Mouse (Mus musculus) MEL (cell line): ENCODE measurements around the gene Stac2.

ENCODE experiments used
- CHD2 ChIP-seq: IDR thresholded peaks from 2 replicates; pipeline ENCODE4 v1.6.1; 2011; ENCODE audit warnings: low read length, improper control_type of control experiment
- CTCF ChIP-seq, 3 experiments: IDR thresholded peaks in 2 of 3; conservative IDR thresholded peaks in 1 of 3; 2 replicates each; pipeline ENCODE4 v1.5.1; 2011 to 2012; ENCODE audit warnings: low read length in 3 of 3, low read depth in 2 of 3, mild to moderate bottlenecking in 2 of 3, improper control_type of control experiment in 1 of 3, inconsistent platforms in 1 of 3, mixed read lengths in 1 of 3, moderate library complexity in 1 of 3; ENCODE audit not compliant: control insufficient read depth in 1 of 3, insufficient read depth in 1 of 3, poor library complexity in 1 of 3, severe bottlenecking in 1 of 3
- MAZ ChIP-seq: IDR thresholded peaks from 2 replicates; pipeline ENCODE4 v1.6.1; 2012; ENCODE audit warnings: low read depth, mild to moderate bottlenecking, inconsistent platforms, low read length, improper control_type of control experiment
- POLR2A ChIP-seq, 2 experiments: IDR thresholded peaks; 2 replicates each; pipeline ENCODE4 v1.6.1; 2011 to 2012; ENCODE audit warnings: low read length in 2 of 2, mild to moderate bottlenecking in 2 of 2, control low read depth in 1 of 2, improper control_type of control experiment in 1 of 2, low read depth in 1 of 2, moderate library complexity in 1 of 2; ENCODE audit not compliant: control insufficient read depth in 1 of 2, insufficient read depth in 1 of 2, poor library complexity in 1 of 2
- RCOR1 ChIP-seq: IDR thresholded peaks from 2 replicates; pipeline ENCODE4 v1.6.1; 2012; ENCODE audit warnings: low read depth, mild to moderate bottlenecking, inconsistent platforms, low read length, improper control_type of control experiment
- TCF12 ChIP-seq: IDR thresholded peaks from 2 replicates; pipeline ENCODE4 v1.6.1; 2014; ENCODE audit warnings: low read depth, mild to moderate bottlenecking, inconsistent platforms, low read length, improper control_type of control experiment, moderate library complexity

GRCm38 (mm10) chr11:97994539-97995100 is 58.6 kb downstream of the Stac2 start:
- TF ChIP-seq POLR2A (IDR thresholded peaks at IDR 0.05; ENCODE audit: control insufficient read depth in 1 of 2, insufficient read depth in 1 of 2, low read depth in 1 of 2, low read length in 2 of 2, poor library complexity in 1 of 2) (no peak), CTCF (IDR thresholded peaks at IDR 0.05 in 2 of 3, conservative IDR thresholded peaks at IDR 0.05 in 1 of 3; ENCODE audit: control insufficient read depth in 1 of 3, insufficient read depth in 1 of 3, low read depth in 2 of 3, low read length in 3 of 3, poor library complexity in 1 of 3, severe bottlenecking in 1 of 3) (peak; percentile 62 to 88 (median 75)), CHD2 (no peak), TCF12 (no peak), RCOR1 (no peak), MAZ (no peak)
